Mouse (Mus musculus) limb, embryonic 10.5 days (tissue): Measurements from ENCODE around the gene Smco2. TPM values are rescaled to one million over a fixed set of nuclear protein-coding genes. Genes with fewer than 3 reads are reported as not detected.

ENCODE experiments used
- DNase-seq: peaks from one replicate; pipeline ENCODE4 v3.0.0-alpha.2; 2017; ENCODE audit warnings: low spot score
- H3K27ac ChIP-seq: fragments of 300-500 bp; sonication (generic); 2 replicates; pipeline ENCODE4 v1.5.1; 2016; ENCODE audit warnings: mild to moderate bottlenecking
- H3K27me3 ChIP-seq: fragments of 300-500 bp; sonication (generic); 2 replicates; pipeline ENCODE4 v1.6.1; 2016; ENCODE audit warnings: low read depth, mild to moderate bottlenecking; ENCODE audit not compliant: poor library complexity, severe bottlenecking
- H3K36me3 ChIP-seq: fragments of 300-500 bp; sonication (generic); 2 replicates; pipeline ENCODE4 v1.6.1; 2016; ENCODE audit warnings: mild to moderate bottlenecking, moderate library complexity
- H3K4me1 ChIP-seq: fragments of 300-500 bp; sonication (generic); 2 replicates; pipeline ENCODE4 v1.6.1; 2016
- H3K4me3 ChIP-seq: fragments of 300-500 bp; sonication (generic); 2 replicates; pipeline ENCODE4 v1.5.1; 2016; ENCODE audit warnings: mild to moderate bottlenecking, moderate library complexity
- H3K9me3 ChIP-seq: fragments of 300-500 bp; sonication (generic); replicated peaks from 2 replicates; pipeline ENCODE4 v1.6.1; 2016; ENCODE audit warnings: mild to moderate bottlenecking
- WGBS: fragments of 180-500 bp; shearing (Covaris S2); methylation state at CpG from one replicate; pipeline ENCODE4 v1.1.7; 2016; 5-methylcytosine and 5-hydroxymethylcytosine counted together
- polyA plus RNA-seq: library from polyadenylated mRNA; unstranded; fragments of >200 nt; fragmentation: Nextera tagmentation; extraction: Ambion mirVana; gene quantifications from 2 replicates; pipeline ENCODE4 v1.2.1, GENCODE M21; 2016

Gene Smco2
- polyA plus RNA-seq, 1 experiment from 2014 or later, result not detected

- no peak for DNase-seq
- Histone ChIP-seq H3K36me3 (no peaks in the 10 kb centered on the region), H3K27me3 (no peaks in the 10 kb centered on the region), H3K27ac (peak overlapping the region; percentile 93), H3K4me1 (peaks cover 49% of the 10 kb centered on the region), H3K9me3 (no peaks in the 10 kb centered on the region), H3K4me3 (peak overlapping the region; percentile 81)
- 7% methylated on average over 26 of the region's 26 CpGs for WGBS
Measured at GRCm38 (mm10) chr6:146888660-146889490, 39.0 kb downstream of the Smco2 start.

- no peaks in the 10 kb centered on the region for H3K36me3 ChIP-seq
Measured at GRCm38 (mm10) chr6:146890215-146890614, 40.3 kb downstream of the Smco2 start.

GRCm38 (mm10) chr6:146890633-146891032, 40.7 kb downstream of the Smco2 start:
- H3K27me3 ChIP-seq, result no peaks in the 10 kb centered on the region
- H3K4me1 ChIP-seq, result peaks cover 37% of the 10 kb centered on the region
- H3K27ac ChIP-seq, result peak overlapping the region; percentile 58
- H3K4me3 ChIP-seq, result peak overlapping the region; percentile 6; the same call in 1 of the 2 replicates
- no peaks in the 10 kb centered on the region for H3K36me3 ChIP-seq
- no peaks in the 10 kb centered on the region for H3K9me3 ChIP-seq
- no peak for DNase-seq

More at GRCm38 (mm10) chr6:146890215-146890614, 40.3 kb downstream of the Smco2 start:
- Histone ChIP-seq H3K4me3 (peak overlapping the region; percentile 6; the same call in 1 of the 2 replicates), H3K27ac (peak overlapping the region; percentile 58; the same call in 1 of the 2 replicates), H3K4me1 (peaks cover 41% of the 10 kb centered on the region), H3K27me3 (no peaks in the 10 kb centered on the region), H3K9me3 (no peaks in the 10 kb centered on the region)
- DNase-seq, result no peak
- 78% methylated on average over 2 of the region's 2 CpGs for WGBS

- Histone ChIP-seq H3K4me3 (no peak overlapping the region), H3K9me3 (no peaks in the 10 kb centered on the region), H3K27me3 (no peaks in the 10 kb centered on the region), H3K4me1 (peaks cover 19% of the 10 kb centered on the region), H3K36me3 (no peaks in the 10 kb centered on the region), H3K27ac (no peak overlapping the region)
- no peak for DNase-seq
- 80% methylated on average over 2 of the region's 2 CpGs for whole genome bisulfite sequencing
Measured at GRCm38 (mm10) chr6:146893890-146894289, 44.0 kb downstream of the Smco2 start.

- 0 out of 2 replicates have a peak, but pooled peaks cover 2% of the 10 kb centered on the region for H3K36me3 ChIP-seq
- no peak overlapping the region for H3K27ac ChIP-seq
- WGBS, result 87% methylated on average over 6 of the region's 6 CpGs
- no peak overlapping the region for H3K4me3 ChIP-seq
- H3K27me3 ChIP-seq, result no peaks in the 10 kb centered on the region
- H3K4me1 ChIP-seq, result no peaks in the 10 kb centered on the region
- DNase-seq, result no peak
- H3K9me3 ChIP-seq, result no peaks in the 10 kb centered on the region
Measured at GRCm38 (mm10) chr6:146898709-146899108, 48.8 kb downstream of the Smco2 start.

- no peaks in the 10 kb centered on the region for H3K4me1 ChIP-seq
- 0 out of 2 replicates have a peak, but pooled peaks cover 2% of the 10 kb centered on the region for H3K36me3 ChIP-seq
- WGBS, result 93% methylated on average over 2 of the region's 2 CpGs
- H3K27me3 ChIP-seq, result no peaks in the 10 kb centered on the region
- DNase-seq, result no peak
- no peak overlapping the region for H3K27ac ChIP-seq
- no peak overlapping the region for H3K4me3 ChIP-seq
- H3K9me3 ChIP-seq, result no peaks in the 10 kb centered on the region
Measured at GRCm38 (mm10) chr6:146899647-146900046, 49.7 kb downstream of the Smco2 start.

- Histone ChIP-seq H3K36me3 (0 out of 2 replicates have a peak, but pooled peaks cover 2% of the 10 kb centered on the region), H3K4me1 (peaks cover 3% of the 10 kb centered on the region; the same call in 1 of the 2 replicates), H3K4me3 (no peak overlapping the region), H3K9me3 (no peaks in the 10 kb centered on the region), H3K27me3 (no peaks in the 10 kb centered on the region), H3K27ac (no peak overlapping the region)
- no peak for DNase-seq
- 97% methylated on average over 4 of the region's 4 CpGs for WGBS
Measured at GRCm38 (mm10) chr6:146901929-146902328, 52.0 kb downstream of the Smco2 start.

GRCm38 (mm10) chr6:146903632-146904031, 53.7 kb downstream of the Smco2 start:
- no peaks in the 10 kb centered on the region for H3K9me3 ChIP-seq
- DNase-seq, result no peak
- WGBS, result 89% methylated on average over 2 of the region's 2 CpGs

GRCm38 (mm10) chr6:146904707-146905106, 54.8 kb downstream of the Smco2 start:
- H3K4me3 ChIP-seq, result no peak overlapping the region
- H3K36me3 ChIP-seq, result 0 out of 2 replicates have a peak, but pooled peaks cover 2% of the 10 kb centered on the region
- 90% methylated on average over 3 of the region's 3 CpGs for WGBS
- no peak for DNase-seq
- peaks cover 3% of the 10 kb centered on the region; the same call in 1 of the 2 replicates for H3K4me1 ChIP-seq
- H3K9me3 ChIP-seq, result no peaks in the 10 kb centered on the region
- no peaks in the 10 kb centered on the region for H3K27me3 ChIP-seq
- H3K27ac ChIP-seq, result no peak overlapping the region

More at GRCm38 (mm10) chr6:146903632-146904031, 53.7 kb downstream of the Smco2 start:
- H3K36me3 ChIP-seq, result 0 out of 2 replicates have a peak, but pooled peaks cover 2% of the 10 kb centered on the region
- no peak overlapping the region for H3K27ac ChIP-seq
- H3K27me3 ChIP-seq, result no peaks in the 10 kb centered on the region
- no peak overlapping the region for H3K4me3 ChIP-seq
- peaks cover 3% of the 10 kb centered on the region; the same call in 1 of the 2 replicates for H3K4me1 ChIP-seq

- no peak overlapping the region for H3K4me3 ChIP-seq
- H3K27ac ChIP-seq, result no peak overlapping the region
- no peaks in the 10 kb centered on the region for H3K27me3 ChIP-seq
- WGBS, result 82% methylated on average over 3 of the region's 3 CpGs
- 0 out of 2 replicates have a peak, but pooled peaks cover 2% of the 10 kb centered on the region for H3K36me3 ChIP-seq
- H3K9me3 ChIP-seq, result no peaks in the 10 kb centered on the region
- peaks cover 3% of the 10 kb centered on the region; the same call in 1 of the 2 replicates for H3K4me1 ChIP-seq
- DNase-seq, result no peak
Measured at GRCm38 (mm10) chr6:146906000-146906786, 56.3 kb downstream of the Smco2 start.

- no peak for DNase-seq
- Histone ChIP-seq H3K4me1 (peaks cover 13% of the 10 kb centered on the region), H3K27me3 (no peaks in the 10 kb centered on the region), H3K4me3 (no peak overlapping the region), H3K9me3 (no peaks in the 10 kb centered on the region), H3K36me3 (no peaks in the 10 kb centered on the region), H3K27ac (no peak overlapping the region)
- WGBS, result 87% methylated on average over 5 of the region's 5 CpGs
Measured at GRCm38 (mm10) chr6:146907061-146907794, 57.3 kb downstream of the Smco2 start.

- no peak for DNase-seq
- H3K27me3 ChIP-seq, result no peaks in the 10 kb centered on the region
- 100% methylated on average over 1 of the region's 1 CpGs for WGBS
- no peak overlapping the region for H3K4me3 ChIP-seq
- no peaks in the 10 kb centered on the region for H3K9me3 ChIP-seq
- no peaks in the 10 kb centered on the region for H3K36me3 ChIP-seq
- peaks cover 19% of the 10 kb centered on the region for H3K4me1 ChIP-seq
- no peak overlapping the region for H3K27ac ChIP-seq
Measured at GRCm38 (mm10) chr6:146907795-146908190, 57.9 kb downstream of the Smco2 start.
